Mouse (Mus musculus): ENCODE data around the gene Nfya. TPM values are rescaled to one million over a fixed set of nuclear protein-coding genes. Genes with fewer than 3 reads are reported as not detected.

Gene Nfya
- polyA plus RNA-seq, 1 experiment from 2014 or later: 18.1 TPM

GRCm38 (mm10) chr17:48385786-48386461, 23.8 kb downstream of the Nfya start:
- Histone ChIP-seq H3K4me3 (ENCODE audit: low read length) (no peak overlapping the region), H3K4me2 (ENCODE audit: low read depth, low read length) (no peak overlapping the region), H3K27ac (ENCODE audit: low read length) (no peak overlapping the region), H3K27me3 (ENCODE audit: control insufficient read depth, insufficient read depth, low read depth, low read length) (no peaks in the 10 kb centered on the region), H3K4me1 (replicated peaks; ENCODE audit: control insufficient read depth, insufficient read depth, low read length) (no peaks in the 10 kb centered on the region), H3K36me3 (ENCODE audit: control insufficient read depth, insufficient read depth, low read length) (peaks cover 37% of the 10 kb centered on the region), H3K9ac (ENCODE audit: low read length) (no peak overlapping the region), H3K9me3 (ENCODE audit: control insufficient read depth, low read length) (no peaks in the 10 kb centered on the region)
- WGBS: 62% methylated on average over 2 of the region's 2 CpGs
- ATAC-seq (ENCODE audit: low read depth): no peak

GRCm38 (mm10) chr17:48379050-48379449, 30.7 kb downstream of the Nfya start:
- Histone ChIP-seq H3K36me3 (ENCODE audit: control insufficient read depth, insufficient read depth, low read length) (no peaks in the 10 kb centered on the region), H3K4me3 (ENCODE audit: low read length) (no peak overlapping the region), H3K4me1 (replicated peaks; ENCODE audit: control insufficient read depth, insufficient read depth, low read length) (no peaks in the 10 kb centered on the region), H3K4me2 (ENCODE audit: low read depth, low read length) (no peak overlapping the region), H3K27me3 (ENCODE audit: control insufficient read depth, insufficient read depth, low read depth, low read length) (no peaks in the 10 kb centered on the region), H3K9me3 (ENCODE audit: control insufficient read depth, low read length) (no peaks in the 10 kb centered on the region), H3K9ac (ENCODE audit: low read length) (no peak overlapping the region), H3K27ac (ENCODE audit: low read length) (no peak overlapping the region)
- ATAC-seq (ENCODE audit: low read depth): no peak

- WGBS: 89% methylated on average over 1 of the region's 1 CpGs
- Histone ChIP-seq H3K9me3 (ENCODE audit: control insufficient read depth, low read length) (no peaks in the 10 kb centered on the region), H3K36me3 (ENCODE audit: control insufficient read depth, insufficient read depth, low read length) (no peaks in the 10 kb centered on the region), H3K9ac (ENCODE audit: low read length) (no peak overlapping the region), H3K27me3 (ENCODE audit: control insufficient read depth, insufficient read depth, low read depth, low read length) (no peaks in the 10 kb centered on the region), H3K4me3 (ENCODE audit: low read length) (no peak overlapping the region), H3K27ac (ENCODE audit: low read length) (no peak overlapping the region), H3K4me2 (ENCODE audit: low read depth, low read length) (no peak overlapping the region), H3K4me1 (replicated peaks; ENCODE audit: control insufficient read depth, insufficient read depth, low read length) (no peaks in the 10 kb centered on the region)
- no peak for ATAC-seq (ENCODE audit: low read depth)
These were observed 33.6 kb downstream of the Nfya start for GRCm38 (mm10) chr17:48376102-48376501.

GRCm38 (mm10) chr17:48372987-48373386, 36.7 kb downstream of the Nfya start:
- H3K36me3 ChIP-seq (ENCODE audit: control insufficient read depth, insufficient read depth, low read length): no peaks in the 10 kb centered on the region
- WGBS: 72% methylated on average over 8 of the region's 8 CpGs
- H3K4me3 ChIP-seq (ENCODE audit: low read length): no peak overlapping the region
- no peaks in the 10 kb centered on the region for H3K4me1 ChIP-seq (replicated peaks; ENCODE audit: control insufficient read depth, insufficient read depth, low read length)
- no peak overlapping the region for H3K27ac ChIP-seq (ENCODE audit: low read length)
- H3K4me2 ChIP-seq (ENCODE audit: low read depth, low read length): no peak overlapping the region
- no peak for ATAC-seq (ENCODE audit: low read depth)
- no peaks in the 10 kb centered on the region for H3K27me3 ChIP-seq (ENCODE audit: control insufficient read depth, insufficient read depth, low read depth, low read length)
- no peaks in the 10 kb centered on the region for H3K9me3 ChIP-seq (ENCODE audit: control insufficient read depth, low read length)
- no peak overlapping the region for H3K9ac ChIP-seq (ENCODE audit: low read length)

GRCm38 (mm10) chr17:48371621-48372020, 38.1 kb downstream of the Nfya start:
- no peaks in the 10 kb centered on the region for H3K36me3 ChIP-seq (ENCODE audit: control insufficient read depth, insufficient read depth, low read length)
- no peak overlapping the region for H3K27ac ChIP-seq (ENCODE audit: low read length)
- no peaks in the 10 kb centered on the region for H3K4me1 ChIP-seq (replicated peaks; ENCODE audit: control insufficient read depth, insufficient read depth, low read length)
- H3K9ac ChIP-seq (ENCODE audit: low read length): no peak overlapping the region
- H3K27me3 ChIP-seq (ENCODE audit: control insufficient read depth, insufficient read depth, low read depth, low read length): no peaks in the 10 kb centered on the region
- H3K4me2 ChIP-seq (ENCODE audit: low read depth, low read length): no peak overlapping the region
- H3K9me3 ChIP-seq (ENCODE audit: control insufficient read depth, low read length): no peaks in the 10 kb centered on the region
- ATAC-seq (ENCODE audit: low read depth): no peak
- no peak overlapping the region for H3K4me3 ChIP-seq (ENCODE audit: low read length)

GRCm38 (mm10) chr17:48366806-48367205, 42.9 kb downstream of the Nfya start:
- H3K4me1 ChIP-seq (replicated peaks; ENCODE audit: control insufficient read depth, insufficient read depth, low read length): no peaks in the 10 kb centered on the region
- no peaks in the 10 kb centered on the region for H3K36me3 ChIP-seq (ENCODE audit: control insufficient read depth, insufficient read depth, low read length)
- no peak overlapping the region for H3K4me2 ChIP-seq (ENCODE audit: low read depth, low read length)
- ATAC-seq (ENCODE audit: low read depth): no peak
- H3K9ac ChIP-seq (ENCODE audit: low read length): no peak overlapping the region
- no peaks in the 10 kb centered on the region for H3K9me3 ChIP-seq (ENCODE audit: control insufficient read depth, low read length)
- H3K4me3 ChIP-seq (ENCODE audit: low read length): no peak overlapping the region
- H3K27ac ChIP-seq (ENCODE audit: low read length): no peak overlapping the region
- no peaks in the 10 kb centered on the region for H3K27me3 ChIP-seq (ENCODE audit: control insufficient read depth, insufficient read depth, low read depth, low read length)
- 74% methylated on average over 5 of the region's 5 CpGs for WGBS

GRCm38 (mm10) chr17:48365511-48366155, 44.1 kb downstream of the Nfya start:
- ATAC-seq (ENCODE audit: low read depth): no peak
- 73% methylated on average over 9 of the region's 9 CpGs for WGBS
- no peaks in the 10 kb centered on the region for H3K36me3 ChIP-seq (ENCODE audit: control insufficient read depth, insufficient read depth, low read length)
- H3K4me2 ChIP-seq (ENCODE audit: low read depth, low read length): no peak overlapping the region
- H3K4me3 ChIP-seq (ENCODE audit: low read length): no peak overlapping the region
- H3K4me1 ChIP-seq (replicated peaks; ENCODE audit: control insufficient read depth, insufficient read depth, low read length): no peaks in the 10 kb centered on the region
- no peak overlapping the region for H3K27ac ChIP-seq (ENCODE audit: low read length)
- H3K9me3 ChIP-seq (ENCODE audit: control insufficient read depth, low read length): no peaks in the 10 kb centered on the region
- H3K27me3 ChIP-seq (ENCODE audit: control insufficient read depth, insufficient read depth, low read depth, low read length): no peaks in the 10 kb centered on the region
- H3K9ac ChIP-seq (ENCODE audit: low read length): no peak overlapping the region

GRCm38 (mm10) chr17:48363421-48363965, 46.2 kb downstream of the Nfya start:
- Histone ChIP-seq H3K27me3 (ENCODE audit: control insufficient read depth, insufficient read depth, low read depth, low read length) (no peaks in the 10 kb centered on the region), H3K9me3 (ENCODE audit: control insufficient read depth, low read length) (no peaks in the 10 kb centered on the region), H3K4me2 (ENCODE audit: low read depth, low read length) (no peak overlapping the region), H3K4me1 (replicated peaks; ENCODE audit: control insufficient read depth, insufficient read depth, low read length) (no peaks in the 10 kb centered on the region), H3K9ac (ENCODE audit: low read length) (no peak overlapping the region), H3K36me3 (ENCODE audit: control insufficient read depth, insufficient read depth, low read length) (no peaks in the 10 kb centered on the region), H3K4me3 (ENCODE audit: low read length) (no peak overlapping the region), H3K27ac (ENCODE audit: low read length) (no peak overlapping the region)
- no peak for ATAC-seq (ENCODE audit: low read depth)
- WGBS: 63% methylated on average over 6 of the region's 6 CpGs

GRCm38 (mm10) chr17:48362966-48363365, 46.7 kb downstream of the Nfya start:
- ATAC-seq (ENCODE audit: low read depth): no peak
- Histone ChIP-seq H3K4me3 (ENCODE audit: low read length) (no peak overlapping the region), H3K27ac (ENCODE audit: low read length) (no peak overlapping the region), H3K27me3 (ENCODE audit: control insufficient read depth, insufficient read depth, low read depth, low read length) (no peaks in the 10 kb centered on the region), H3K9ac (ENCODE audit: low read length) (no peak overlapping the region), H3K4me2 (ENCODE audit: low read depth, low read length) (no peak overlapping the region), H3K9me3 (ENCODE audit: control insufficient read depth, low read length) (no peaks in the 10 kb centered on the region), H3K4me1 (replicated peaks; ENCODE audit: control insufficient read depth, insufficient read depth, low read length) (no peaks in the 10 kb centered on the region), H3K36me3 (ENCODE audit: control insufficient read depth, insufficient read depth, low read length) (no peaks in the 10 kb centered on the region)
- WGBS: 71% methylated on average over 8 of the region's 8 CpGs

All from lung, embryonic 16.5 days (tissue).